Mouse (Mus musculus) cerebellum, adult 2 months (tissue): ENCODE data around the gene 4930444G20Rik. TPM values are rescaled to one million over a fixed set of nuclear protein-coding genes. Genes with fewer than 3 reads are reported as not detected.
"Not testable (repeated sequence)": the region's sequence is repeated elsewhere in the genome, so short reads cannot be mapped to it uniquely, and the experiment has no call there.

Experiments
- DNase-seq, 2 experiments: peaks; one replicate each; pipeline ENCODE4 v3.0.0; 2021
- H3K27ac ChIP-seq: fragments of 200-500 bp; 2 replicates; pipeline ENCODE4 v1.5.1; 2012; ENCODE audit warnings: low read length, control low read depth, inconsistent platforms; ENCODE audit not compliant: insufficient read depth
- H3K27me3 ChIP-seq: fragments of 200-500 bp; 2 replicates; pipeline ENCODE4 v1.6.1; 2012; ENCODE audit warnings: inconsistent platforms, mild to moderate bottlenecking, low read length, moderate library complexity; ENCODE audit not compliant: control insufficient read depth, insufficient read depth
- H3K4me1 ChIP-seq: fragments of 200-500 bp; 2 replicates; pipeline ENCODE4 v1.6.1; 2011; ENCODE audit warnings: low read length; ENCODE audit not compliant: control insufficient read depth, insufficient read depth
- H3K4me3 ChIP-seq: fragments of 200-500 bp; replicated peaks from 2 replicates; pipeline ENCODE3; 2011; ENCODE audit warnings: mild to moderate bottlenecking, low read depth, low read length, control low read depth; ENCODE audit not compliant: insufficient read depth
- CTCF ChIP-seq: fragments of 200-500 bp; IDR thresholded peaks from 2 replicates; pipeline ENCODE4 v1.5.1; 2011; ENCODE audit warnings: low read depth, mild to moderate bottlenecking, control low read depth, low read length, moderate library complexity, borderline replicate concordance; ENCODE audit not compliant: insufficient read depth
- POLR2A ChIP-seq: fragments of 200-500 bp; IDR thresholded peaks from 2 replicates; pipeline ENCODE4 v1.6.1; 2011; ENCODE audit warnings: low read length, control low read depth, borderline replicate concordance; ENCODE audit not compliant: insufficient read depth
- WGBS: fragments of 180-500 bp; shearing (Covaris S2); methylation state at CpG from one replicate; pipeline ENCODE4 v1.1.7; 2018; 5-methylcytosine and 5-hydroxymethylcytosine counted together
- polyA plus RNA-seq: library from polyadenylated mRNA; depleted of rRNA; stranded (reverse); fragments of >200 nt; gene quantifications from 2 replicates; pipeline ENCODE4 v1.2.3, GENCODE M21; 2012; rRNA removed

4930444G20Rik gene
- polyA plus RNA-seq = not detected in 2 replicates

GRCm38 (mm10) chr10:22067979-22068378, at the start of gene 4930444G20Rik:
4930444G20Rik (minus strand) TSS chr10:22068079.
- not testable (repeated sequence) for H3K4me3 ChIP-seq, H3K27ac ChIP-seq, DNase-seq, H3K4me1 ChIP-seq, H3K27me3 ChIP-seq
- 92% methylated on average over 7 of the region's 7 CpGs for WGBS

- TF ChIP-seq CTCF (no peak), POLR2A (no peak)
- WGBS = 87% methylated on average over 2 of the region's 2 CpGs
- no peak for DNase-seq
These were observed 6.7 kb upstream of the 4930444G20Rik start for GRCm38 (mm10) chr10:22074531-22074930.

GRCm38 (mm10) chr10:22072739-22073138, 4.9 kb upstream of the 4930444G20Rik start:
- 63% methylated on average over 2 of the region's 2 CpGs for WGBS
- H3K27ac ChIP-seq = no peak overlapping the region
- no peak overlapping the region for H3K4me3 ChIP-seq
- no peaks in the 10 kb centered on the region for H3K4me1 ChIP-seq
- TF ChIP-seq POLR2A (no peak), CTCF (no peak)
- no peak for DNase-seq
- H3K27me3 ChIP-seq = no peaks in the 10 kb centered on the region

More at GRCm38 (mm10) chr10:22074531-22074930, 6.7 kb upstream of the 4930444G20Rik start:
- Histone ChIP-seq H3K27ac (no peak overlapping the region), H3K4me1 (no peaks in the 10 kb centered on the region), H3K4me3 (no peak overlapping the region), H3K27me3 (no peaks in the 10 kb centered on the region)

- Histone ChIP-seq H3K4me1 (no peaks in the 10 kb centered on the region), H3K4me3 (no peak overlapping the region), H3K27me3 (no peaks in the 10 kb centered on the region), H3K27ac (no peak overlapping the region)
- DNase-seq = no peak
- WGBS = 40% methylated on average over 4 of the region's 4 CpGs
- TF ChIP-seq POLR2A (no peak), CTCF (no peak)
These were observed 2.7 kb upstream of the 4930444G20Rik start for GRCm38 (mm10) chr10:22070576-22070975.

- WGBS = 96% methylated on average over 2 of the region's 2 CpGs
- TF ChIP-seq POLR2A (no peak), CTCF (no peak)
These were observed 2.3 kb upstream of the 4930444G20Rik start for GRCm38 (mm10) chr10:22070168-22070567.

GRCm38 (mm10) chr10:22059415-22059814, 8.5 kb downstream of the 4930444G20Rik start:
- no peak overlapping the region for H3K27ac ChIP-seq
- H3K4me1 ChIP-seq = no peaks in the 10 kb centered on the region
- no peak overlapping the region for H3K4me3 ChIP-seq
- WGBS = 84% methylated on average over 2 of the region's 2 CpGs
- no peak for DNase-seq
- TF ChIP-seq POLR2A = no peak
- no peaks in the 10 kb centered on the region; the same call in 1 of the 2 replicates for H3K27me3 ChIP-seq

More at GRCm38 (mm10) chr10:22070168-22070567, 2.3 kb upstream of the 4930444G20Rik start:
- DNase-seq = no peak
- no peak overlapping the region for H3K4me3 ChIP-seq
- H3K27me3 ChIP-seq = no peaks in the 10 kb centered on the region
- no peaks in the 10 kb centered on the region for H3K4me1 ChIP-seq
- no peak overlapping the region for H3K27ac ChIP-seq

- no peak for TF ChIP-seq POLR2A
- TF ChIP-seq CTCF = no peak
- Histone ChIP-seq H3K27ac (no peak overlapping the region), H3K4me1 (no peaks in the 10 kb centered on the region), H3K27me3 (no peaks in the 10 kb centered on the region; the same call in 1 of the 2 replicates), H3K4me3 (peak overlapping the region; percentile 91)
- 15% methylated on average over 12 of the region's 12 CpGs for WGBS
- no peak for DNase-seq
These were observed 8.9 kb downstream of the 4930444G20Rik start for GRCm38 (mm10) chr10:22059026-22059325.

- peak; percentile 49; the same call in 1 of the 2 replicates for TF ChIP-seq POLR2A
- TF ChIP-seq CTCF = no peak
- peak overlapping the region; percentile 91 for H3K4me3 ChIP-seq
- no peak overlapping the region for H3K27ac ChIP-seq
- H3K4me1 ChIP-seq = no peaks in the 10 kb centered on the region
- WGBS = 5% methylated on average over 41 of the region's 41 CpGs
- no peaks in the 10 kb centered on the region; the same call in 1 of the 2 replicates for H3K27me3 ChIP-seq
- DNase-seq = peak; percentile 94 to 95
These were observed 9.5 kb downstream of the 4930444G20Rik start for GRCm38 (mm10) chr10:22058218-22059025.

- TF ChIP-seq POLR2A (no peak), CTCF (no peak)
- no peak for DNase-seq
- Histone ChIP-seq H3K27me3 (no peaks in the 10 kb centered on the region), H3K27ac (no peak overlapping the region), H3K4me3 (no peak overlapping the region), H3K4me1 (no peaks in the 10 kb centered on the region)
These were observed 12.6 kb downstream of the 4930444G20Rik start for GRCm38 (mm10) chr10:22055308-22055707.
